Mouse (Mus musculus): ENCODE measurements around the gene P3h1. TPM values are rescaled to one million over a fixed set of nuclear protein-coding genes. Genes with fewer than 3 reads are reported as not detected.

Gene P3h1
- polyA plus RNA-seq (2015; fragmentation: Nextera tagmentation; extraction: Ambion mirVana): 27.3 and 28.5 TPM in 2 replicates

- Histone ChIP-seq H3K4me3 (replicated peaks) (peak within 1 kb of the TSS; percentile 68), H3K9ac (peak within 1 kb of the TSS; percentile 82), H3K4me2 (replicated peaks) (peak within 1 kb of the TSS; percentile 79), H3K4me1 (replicated peaks) (0 out of 2 replicates have a peak, but pooled peaks cover 7% of the 10 kb centered on the region), H3K27ac (peak within 1 kb of the TSS; percentile 54), H3K9me3 (no peaks in the 10 kb centered on the region), H3K36me3 (peaks cover 10% of the 10 kb centered on the region; the same call in 1 of the 2 replicates), H3K27me3 (replicated peaks) (no peaks in the 10 kb centered on the region)
- under 1% methylated on average over 71 of the region's 71 CpGs for WGBS
- peak; percentile 98 for ATAC-seq
Observed at GRCm38 (mm10) chr4:119232410-119233255, at the start of gene P3h1, which contains the start of gene AU022252. P3h1 (plus strand) TSS chr4:119232915. AU022252 (minus strand) TSS chr4:119232712.

- Histone ChIP-seq H3K36me3 (no peaks in the 10 kb centered on the region), H3K4me2 (replicated peaks) (no peak overlapping the region), H3K27ac (no peak overlapping the region), H3K4me3 (replicated peaks) (no peak overlapping the region), H3K27me3 (replicated peaks) (no peaks in the 10 kb centered on the region), H3K9ac (no peak overlapping the region), H3K4me1 (replicated peaks) (no peaks in the 10 kb centered on the region), H3K9me3 (no peaks in the 10 kb centered on the region)
- 31% methylated on average over 1 of the region's 1 CpGs for WGBS
- ATAC-seq: no peak
Observed at GRCm38 (mm10) chr4:119183525-119183924, 49.2 kb upstream of the P3h1 start.

- Histone ChIP-seq H3K9me3 (no peaks in the 10 kb centered on the region), H3K27me3 (replicated peaks) (no peaks in the 10 kb centered on the region), H3K4me3 (replicated peaks) (no peak overlapping the region), H3K9ac (no peak overlapping the region), H3K4me1 (replicated peaks) (no peaks in the 10 kb centered on the region), H3K36me3 (no peaks in the 10 kb centered on the region), H3K4me2 (replicated peaks) (no peak overlapping the region), H3K27ac (no peak overlapping the region)
- WGBS: 82% methylated on average over 4 of the region's 4 CpGs
- ATAC-seq: no peak
Observed at GRCm38 (mm10) chr4:119185771-119186170, 46.9 kb upstream of the P3h1 start.

- no peak for ATAC-seq
- 36% methylated on average over 11 of the region's 11 CpGs for WGBS
Observed at GRCm38 (mm10) chr4:119188060-119188785, 44.5 kb upstream of the P3h1 start.

GRCm38 (mm10) chr4:119189392-119189791 is 43.3 kb upstream of the P3h1 start:
- no peak overlapping the region for H3K9ac ChIP-seq
- H3K4me2 ChIP-seq (replicated peaks): no peak overlapping the region
- H3K27me3 ChIP-seq (replicated peaks): no peaks in the 10 kb centered on the region
- WGBS: 77% methylated on average over 6 of the region's 6 CpGs
- H3K4me3 ChIP-seq (replicated peaks): no peak overlapping the region
- H3K36me3 ChIP-seq: no peaks in the 10 kb centered on the region
- no peaks in the 10 kb centered on the region for H3K4me1 ChIP-seq (replicated peaks)
- ATAC-seq: no peak
- no peak overlapping the region for H3K27ac ChIP-seq
- no peaks in the 10 kb centered on the region for H3K9me3 ChIP-seq

More at GRCm38 (mm10) chr4:119188060-119188785, 44.5 kb upstream of the P3h1 start:
- Histone ChIP-seq H3K27me3 (replicated peaks) (no peaks in the 10 kb centered on the region), H3K4me1 (replicated peaks) (no peaks in the 10 kb centered on the region), H3K4me2 (replicated peaks) (no peak overlapping the region), H3K36me3 (no peaks in the 10 kb centered on the region), H3K9ac (no peak overlapping the region), H3K9me3 (no peaks in the 10 kb centered on the region), H3K27ac (no peak overlapping the region), H3K4me3 (replicated peaks) (no peak overlapping the region)

- Histone ChIP-seq H3K27me3 (replicated peaks) (no peaks in the 10 kb centered on the region), H3K9me3 (no peaks in the 10 kb centered on the region), H3K27ac (no peak within 1 kb of the TSS), H3K4me3 (replicated peaks) (no peak within 1 kb of the TSS), H3K4me2 (replicated peaks) (no peak within 1 kb of the TSS), H3K9ac (no peak within 1 kb of the TSS), H3K4me1 (replicated peaks) (no peaks in the 10 kb centered on the region), H3K36me3 (no peaks in the 10 kb centered on the region)
- 63% methylated on average over 6 of the region's 6 CpGs for WGBS
- no peak; the same call in 1 of the 2 replicates for ATAC-seq
Observed at GRCm38 (mm10) chr4:119189864-119190263, 42.9 kb upstream of the P3h1 start, which contains the start of gene Ermap. Ermap (minus strand) TSS chr4:119190011.

- WGBS: 74% methylated on average over 8 of the region's 8 CpGs
- no peaks in the 10 kb centered on the region for H3K4me1 ChIP-seq (replicated peaks)
- no peaks in the 10 kb centered on the region for H3K27me3 ChIP-seq (replicated peaks)
- no peak for ATAC-seq
- no peak overlapping the region for H3K4me2 ChIP-seq (replicated peaks)
- no peaks in the 10 kb centered on the region for H3K9me3 ChIP-seq
- H3K9ac ChIP-seq: no peak overlapping the region
- H3K27ac ChIP-seq: no peak overlapping the region
- no peak overlapping the region for H3K4me3 ChIP-seq (replicated peaks)
- H3K36me3 ChIP-seq: no peaks in the 10 kb centered on the region
Observed at GRCm38 (mm10) chr4:119190618-119191017, 42.1 kb upstream of the P3h1 start.

- Histone ChIP-seq H3K9ac (no peak overlapping the region), H3K27ac (no peak overlapping the region), H3K4me1 (replicated peaks) (peaks cover 3% of the 10 kb centered on the region; the same call in 1 of the 2 replicates), H3K4me3 (replicated peaks) (no peak overlapping the region), H3K36me3 (no peaks in the 10 kb centered on the region), H3K9me3 (no peaks in the 10 kb centered on the region), H3K4me2 (replicated peaks) (no peak overlapping the region), H3K27me3 (replicated peaks) (no peaks in the 10 kb centered on the region)
- ATAC-seq: no peak
- WGBS: 56% methylated on average over 3 of the region's 3 CpGs
Observed at GRCm38 (mm10) chr4:119191273-119191672, 41.4 kb upstream of the P3h1 start.

GRCm38 (mm10) chr4:119192757-119193156 is 40.0 kb upstream of the P3h1 start:
- no peak overlapping the region for H3K4me2 ChIP-seq (replicated peaks)
- no peaks in the 10 kb centered on the region for H3K36me3 ChIP-seq
- H3K9me3 ChIP-seq: no peaks in the 10 kb centered on the region
- no peaks in the 10 kb centered on the region for H3K27me3 ChIP-seq (replicated peaks)
- H3K4me1 ChIP-seq (replicated peaks): peaks cover 6% of the 10 kb centered on the region; the same call in 1 of the 2 replicates
- no peak for ATAC-seq
- no peak overlapping the region for H3K27ac ChIP-seq
- no peak overlapping the region for H3K9ac ChIP-seq
- no peak overlapping the region for H3K4me3 ChIP-seq (replicated peaks)
- WGBS: 86% methylated on average over 4 of the region's 4 CpGs

- peak within 1 kb of the TSS; percentile 74 for H3K4me2 ChIP-seq (replicated peaks)
- peak within 1 kb of the TSS; percentile 81 for H3K9ac ChIP-seq
- peak; percentile 98 for ATAC-seq
- H3K4me3 ChIP-seq (replicated peaks): peak within 1 kb of the TSS; percentile 83
- no peaks in the 10 kb centered on the region for H3K9me3 ChIP-seq
- 1% methylated on average over 42 of the region's 47 CpGs for WGBS
- no peaks in the 10 kb centered on the region for H3K36me3 ChIP-seq
- H3K27me3 ChIP-seq (replicated peaks): no peaks in the 10 kb centered on the region
- peaks cover 10% of the 10 kb centered on the region; the same call in 1 of the 2 replicates for H3K4me1 ChIP-seq (replicated peaks)
- H3K27ac ChIP-seq: peak within 1 kb of the TSS; percentile 48
Observed at GRCm38 (mm10) chr4:119194909-119195581, 37.7 kb upstream of the P3h1 start, which contains the start of gene Svbp. Svbp (plus strand) TSS chr4:119195306.

GRCm38 (mm10) chr4:119195582-119196320 is 37.0 kb upstream of the P3h1 start:
- peak overlapping the region; percentile 81 for H3K9ac ChIP-seq
- peak overlapping the region; percentile 83 for H3K4me3 ChIP-seq (replicated peaks)
- H3K9me3 ChIP-seq: no peaks in the 10 kb centered on the region
- H3K4me1 ChIP-seq (replicated peaks): peaks cover 10% of the 10 kb centered on the region; the same call in 1 of the 2 replicates
- H3K36me3 ChIP-seq: 0 out of 2 replicates have a peak, but pooled peaks cover 2% of the 10 kb centered on the region
- H3K27me3 ChIP-seq (replicated peaks): no peaks in the 10 kb centered on the region
- 9% methylated on average over 18 of the region's 18 CpGs for WGBS
- peak; percentile 77; the same call in 1 of the 2 replicates for ATAC-seq
- peak overlapping the region; percentile 74 for H3K4me2 ChIP-seq (replicated peaks)
- peak overlapping the region; percentile 48 for H3K27ac ChIP-seq
